Mouse (Mus musculus) heart, adult 8-10 months (tissue): ENCODE measurements around the gene Ulk4. TPM values are rescaled to one million over a fixed set of nuclear protein-coding genes. Genes with fewer than 3 reads are reported as not detected.

Source experiments
- microRNA-seq: library from miRNA; unstranded; fragments of <30 nt; microRNA quantifications from one replicate; pipeline ENCODE4 v1.2.0, GENCODE M21; 2022
- total RNA-seq, 4 experiments: library from RNA; stranded (reverse); gene quantifications; 2 replicates each; pipeline ENCODE4 v1.2.4; 2022

Ulk4 gene
- total RNA-seq, 4 experiments from 2014 or later, result 0.14 to 0.41 (median 0.30) TPM

Small RNA genes within 50 kb of the gene (microRNA-seq; reads per million reads assigned to microRNA genes)
- not detected for gene Mir7090

Other genes with a start within 250 kb of the Ulk4 start
- gene Trak1, start 20.3 kb upstream of the Ulk4 start, total RNA-seq, result 100 to 1,000 TPM; 294 to 334 (median 302) TPM
- gene Cck, start 218.5 kb upstream of the Ulk4 start, total RNA-seq, result not detected